12 mouse cellular contexts compared by ENCODE assay signal in the genomic region with DNA sequence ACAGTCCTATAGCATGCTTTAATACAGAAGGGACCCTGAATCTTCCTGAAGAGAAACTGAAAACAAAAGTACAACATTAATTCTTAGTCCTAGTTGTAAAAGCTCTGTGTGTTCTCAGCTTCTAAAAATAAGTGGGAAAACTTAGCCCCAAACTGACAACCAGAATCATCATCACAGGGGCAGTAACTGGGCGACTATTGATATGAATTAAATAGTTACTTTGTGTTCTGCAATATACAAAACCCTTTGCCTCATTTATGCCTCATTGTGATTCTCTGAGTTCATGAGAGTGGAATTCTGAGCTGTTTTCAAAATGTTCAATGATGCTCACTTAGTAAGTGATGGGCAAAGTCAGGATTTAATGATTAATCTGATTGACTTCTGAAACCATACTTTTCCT.
"Had no signal": no experiment of that assay in that cellular context is flagged by ENCODE, and none has a peak within 500 bp of the region (broad histone marks: within the 10 kb centered on the region; RNA-seq: fewer than 3 reads in every experiment).

No protein-coding gene starts in this region.

- DNase-seq: left cerebral cortex, postnatal 4 days; liver; liver, embryonic 13.5 days; liver, postnatal 0 days; lung, adult 18-20 months; lung, adult 2 months; lung, embryonic 14.5 days; lung, postnatal 10 days; lung, postnatal 14 days; lung, postnatal 36 days; lung, postnatal 4 days; midbrain, embryonic 14.5 days had no signal
